Mouse (Mus musculus) C2C12 (cell line): ENCODE data around the gene Slc44a1.

Experiments used
- CEBPB ChIP-seq: IDR thresholded peaks from one replicate; pipeline ENCODE4 v1.6.1; 2011; ENCODE audit warnings: low read depth, mild to moderate bottlenecking, control low read depth, moderate library complexity
- CTCF ChIP-seq: IDR thresholded peaks from one replicate; pipeline ENCODE4 v1.5.1; 2011; ENCODE audit not compliant: control insufficient read depth, insufficient read depth, insufficient read length
- FOSL1 ChIP-seq: IDR thresholded peaks from one replicate; pipeline ENCODE4 v1.8.0; 2011; ENCODE audit warnings: mild to moderate bottlenecking, low read length; ENCODE audit not compliant: poor library complexity, insufficient read depth, severe bottlenecking
- MAX ChIP-seq: IDR thresholded peaks from one replicate; pipeline ENCODE4 v1.6.1; 2011; ENCODE audit warnings: mild to moderate bottlenecking, control low read depth
- MYOD1 ChIP-seq: IDR thresholded peaks from one replicate; pipeline ENCODE4 v1.6.1; 2011; ENCODE audit warnings: low read depth; ENCODE audit not compliant: control insufficient read depth, insufficient read length
- USF1 ChIP-seq: IDR thresholded peaks from one replicate; pipeline ENCODE4 v1.6.1; 2011; ENCODE audit warnings: low read depth, mild to moderate bottlenecking, control low read depth, moderate library complexity

DNA sequence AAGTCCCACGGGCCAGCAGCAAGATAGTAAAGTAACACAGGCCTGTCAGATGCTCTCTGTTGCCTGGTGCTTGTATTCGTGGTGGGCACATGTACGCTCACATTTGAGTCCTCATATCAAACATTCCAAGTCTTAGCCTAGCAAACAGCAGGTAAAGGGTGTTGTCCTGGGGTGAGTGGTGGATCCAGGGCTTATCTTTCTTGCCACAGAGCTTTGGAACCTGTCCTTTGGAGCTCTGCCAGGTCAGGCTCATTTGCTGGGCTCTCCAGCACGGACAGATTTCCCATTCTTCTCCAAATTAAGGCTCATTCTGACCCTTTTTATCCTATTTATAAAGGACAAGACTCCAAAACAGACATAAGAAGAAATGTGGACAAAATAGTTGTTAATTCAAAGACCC lies 149.9 kb downstream of the Slc44a1 start:
- no peak for TF ChIP-seq CTCF
- TF ChIP-seq MAX: no peak
- TF ChIP-seq CEBPB: no peak
- no peak for TF ChIP-seq USF1
- no peak for TF ChIP-seq MYOD1
- no peak for TF ChIP-seq FOSL1
